Mouse (Mus musculus) kidney, adult 2 months (tissue): Measurements from ENCODE around the gene Fabp6.

Experiments
- CTCF ChIP-seq: fragments of 200-500 bp; conservative IDR thresholded peaks from 2 replicates; pipeline ENCODE4 v1.5.1; 2011; ENCODE audit warnings: low read depth, mild to moderate bottlenecking, control low read depth, low read length, moderate library complexity, mixed read lengths; ENCODE audit not compliant: insufficient read depth, insufficient read length
- POLR2A ChIP-seq: fragments of 200-500 bp; IDR thresholded peaks from one replicate; pipeline ENCODE4 v1.6.1; 2011; ENCODE audit warnings: low read depth, low read length, control low read depth

DNA sequence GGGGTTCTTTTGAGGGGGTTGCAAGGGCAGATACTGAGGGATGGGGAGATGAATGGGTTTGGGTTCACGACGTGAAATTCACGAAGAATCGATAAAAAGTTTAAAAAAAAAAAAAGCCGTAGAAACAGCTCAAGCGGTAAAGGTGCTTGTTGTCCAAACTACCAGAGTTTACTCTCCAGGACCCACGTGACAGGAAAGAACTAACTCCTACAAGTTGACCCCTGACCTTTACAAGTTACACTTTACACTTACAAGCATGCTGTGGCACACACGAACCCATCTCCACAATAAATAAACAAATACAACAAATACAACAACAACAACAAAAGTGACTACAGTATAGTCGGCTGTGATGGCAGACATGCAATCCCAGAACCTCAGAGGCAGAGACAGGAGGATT lies 30.3 kb upstream of the Fabp6 start:
- no peak for TF ChIP-seq CTCF
- no peak for TF ChIP-seq POLR2A
